Mouse (Mus musculus) left cerebral cortex, postnatal 10 days (tissue): ENCODE measurements at regions not wholly inside any gene's neighbourhood (a gene's known extent, or its start where the extent isn't known, plus 50 kb on each side); places are given as distances from the start of the nearest gene placed in this dataset.
A peak's percentile ranks its signal among the peaks of the same experiment; 100 is the strongest.

ENCODE experiments used
- DNase-seq, 2 experiments: peaks; one replicate each; pipeline ENCODE4 v3.0.0; 2021 to 2022; ENCODE audit warnings: low spot score in 2 of 2, mixed read lengths in 1 of 2; ENCODE audit errors: extremely low spot score in 1 of 2
- intact Hi-C: fragments of 180-260 bp; cut with DNase I; formaldehyde crosslinking; loops from one replicate; pipeline ENCODE4 v1.15.1; 2025

DNA sequence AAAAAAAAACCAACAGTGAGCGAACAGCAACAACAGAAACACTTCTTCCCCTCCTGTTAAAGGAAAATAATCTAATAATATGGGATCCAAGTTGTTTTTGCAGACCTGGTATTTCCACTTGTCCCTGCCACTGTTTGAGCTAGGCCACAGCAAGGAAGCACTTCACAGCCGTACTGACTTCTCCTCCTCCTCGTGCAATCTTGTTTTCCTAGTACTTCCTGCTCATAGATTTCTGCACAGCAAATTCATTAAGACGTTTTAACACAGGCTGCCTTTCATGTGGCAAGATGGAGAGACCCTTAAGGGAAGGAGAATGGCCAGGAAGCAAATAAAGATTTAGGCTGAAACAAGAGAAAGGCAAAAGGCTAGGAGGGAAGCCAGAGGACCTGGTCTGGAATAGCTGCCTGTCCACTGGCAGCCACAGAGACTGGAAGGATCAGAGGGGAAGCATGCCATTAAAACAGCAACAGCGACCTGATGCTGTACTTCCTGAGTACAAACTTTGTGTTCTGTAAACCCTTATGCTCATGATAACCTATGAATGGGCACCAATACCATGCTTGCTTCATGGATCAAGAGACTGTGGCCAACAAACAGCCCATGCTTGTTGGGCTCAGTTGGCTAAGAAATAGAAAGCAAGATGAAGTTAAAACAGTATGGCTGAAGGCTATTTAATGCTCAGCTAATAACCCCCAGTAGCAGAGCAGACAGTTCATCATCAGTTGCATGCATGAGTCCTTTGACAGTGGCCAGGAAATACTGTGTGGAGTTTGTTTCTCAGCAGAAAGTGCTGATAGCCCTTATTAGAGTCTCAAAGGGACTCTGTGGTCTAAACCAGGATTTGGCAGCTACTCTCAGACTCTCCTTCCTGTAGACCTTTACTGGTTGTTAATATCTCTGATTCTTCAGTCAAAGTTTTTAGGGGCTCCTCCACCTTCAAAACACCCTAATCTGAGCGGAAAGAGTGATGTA lies 182.3 kb upstream of the Cited2 start:
- intact Hi-C loops = no loop called here
- DNase-seq = no peak

DNA sequence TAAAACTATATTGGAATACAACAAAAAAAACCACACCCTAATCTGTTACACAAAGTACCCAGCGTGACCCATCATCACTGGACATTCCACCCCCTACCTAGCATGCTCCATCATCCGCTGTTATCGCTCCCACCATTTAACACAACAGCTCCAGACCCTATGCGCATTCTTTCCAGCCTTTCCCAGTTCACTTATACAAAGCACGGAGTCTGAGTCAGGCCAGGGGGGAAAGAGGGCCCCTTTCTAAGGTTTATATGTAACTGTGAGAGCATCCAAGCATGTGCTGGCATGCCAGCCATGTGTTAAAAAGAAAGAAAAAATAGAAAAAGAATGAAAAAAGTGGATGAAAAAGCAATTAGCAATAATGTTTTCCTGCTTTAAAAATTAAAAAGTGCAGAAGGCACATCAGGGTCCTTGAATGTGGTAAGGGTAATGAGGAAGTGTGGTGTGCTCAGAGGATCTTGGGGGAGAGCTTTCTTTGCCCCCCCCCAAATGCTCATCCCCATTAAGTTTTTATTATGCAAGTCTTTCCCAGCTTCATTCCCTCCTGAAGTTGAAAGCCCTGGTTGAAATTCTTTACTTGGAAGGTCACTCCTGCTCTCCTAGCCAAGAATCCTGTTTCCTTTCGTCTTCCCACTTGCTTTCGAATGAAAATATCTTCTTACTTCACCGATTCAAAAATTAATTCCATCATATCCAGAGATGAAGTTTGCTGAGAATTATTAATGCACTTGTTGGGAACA lies 180.7 kb upstream of the Cited2 start:
- intact Hi-C loops = no loop called here

DNA sequence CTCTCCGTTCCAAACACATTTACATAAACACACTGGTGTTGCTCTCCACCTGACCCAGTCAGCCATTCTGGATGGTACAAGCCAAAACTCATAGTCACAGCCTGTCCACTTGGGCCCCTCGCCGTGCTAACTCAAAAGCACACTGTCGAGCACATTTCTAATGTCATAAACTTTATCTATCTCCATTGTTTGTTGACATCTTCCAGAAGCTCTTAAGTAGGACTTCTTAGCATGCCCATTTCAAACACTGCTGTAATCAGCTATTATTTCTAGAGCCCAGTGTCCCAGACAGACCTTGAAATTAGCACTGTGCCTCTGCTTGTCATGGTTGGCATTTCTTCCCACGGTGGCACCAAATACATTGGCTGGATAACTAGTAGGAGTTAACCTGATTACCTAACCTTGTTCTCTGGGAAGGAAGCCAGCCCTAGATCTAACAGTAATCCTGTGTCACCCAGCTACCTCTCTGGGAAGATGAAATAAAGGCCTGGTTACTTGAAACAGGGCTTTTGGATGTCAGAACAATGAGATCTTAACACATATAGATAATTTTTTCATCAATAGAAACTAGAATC lies 180.1 kb upstream of the Cited2 start:
- intact Hi-C loops = no loop called here
- DNase-seq = no peak

More for the DNA sequence above, 180.7 kb upstream of the Cited2 start:
- no peak for DNase-seq

DNA sequence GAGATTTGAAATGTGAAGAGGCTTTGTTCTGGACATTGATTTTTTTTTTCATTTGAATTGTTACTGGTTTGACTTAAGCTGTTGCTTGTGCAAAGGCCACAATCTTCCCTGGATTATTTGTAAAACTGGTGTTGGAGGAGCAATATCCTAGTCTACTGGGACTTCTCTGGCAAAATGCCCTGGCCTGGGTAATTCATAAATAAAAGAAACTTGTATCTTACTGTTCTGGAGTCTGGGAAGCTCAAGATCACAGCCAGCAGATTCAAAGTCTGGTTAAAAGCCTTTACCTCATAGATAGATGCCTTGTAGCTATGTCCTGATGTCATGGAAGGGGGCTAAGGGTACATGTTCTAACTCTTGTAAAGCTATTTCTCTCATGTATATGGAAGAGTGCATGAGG lies 177.7 kb upstream of the Cited2 start:
- no peak for DNase-seq
- intact Hi-C loops = no loop called here

DNA sequence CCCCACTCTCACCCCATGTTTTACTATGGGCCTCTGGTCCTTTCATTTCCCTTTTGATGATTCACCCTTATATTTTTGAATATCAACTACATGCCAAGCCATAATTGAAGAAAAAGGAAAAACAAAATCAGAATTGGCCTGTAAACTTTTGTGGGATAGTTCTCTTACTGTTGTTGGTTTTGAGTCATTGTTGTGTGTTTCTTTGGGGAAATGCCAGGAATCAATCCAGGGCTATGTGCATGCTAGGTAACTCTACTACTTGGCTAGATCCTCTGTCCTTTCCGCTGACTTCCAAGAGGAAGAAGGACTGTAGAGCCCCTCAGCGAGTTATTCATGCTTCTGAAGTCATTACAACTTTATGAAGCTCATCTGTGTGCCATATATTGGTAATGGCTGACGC lies 175.0 kb upstream of the Cited2 start:
- intact Hi-C loops = no loop called here
- DNase-seq = no peak

DNA sequence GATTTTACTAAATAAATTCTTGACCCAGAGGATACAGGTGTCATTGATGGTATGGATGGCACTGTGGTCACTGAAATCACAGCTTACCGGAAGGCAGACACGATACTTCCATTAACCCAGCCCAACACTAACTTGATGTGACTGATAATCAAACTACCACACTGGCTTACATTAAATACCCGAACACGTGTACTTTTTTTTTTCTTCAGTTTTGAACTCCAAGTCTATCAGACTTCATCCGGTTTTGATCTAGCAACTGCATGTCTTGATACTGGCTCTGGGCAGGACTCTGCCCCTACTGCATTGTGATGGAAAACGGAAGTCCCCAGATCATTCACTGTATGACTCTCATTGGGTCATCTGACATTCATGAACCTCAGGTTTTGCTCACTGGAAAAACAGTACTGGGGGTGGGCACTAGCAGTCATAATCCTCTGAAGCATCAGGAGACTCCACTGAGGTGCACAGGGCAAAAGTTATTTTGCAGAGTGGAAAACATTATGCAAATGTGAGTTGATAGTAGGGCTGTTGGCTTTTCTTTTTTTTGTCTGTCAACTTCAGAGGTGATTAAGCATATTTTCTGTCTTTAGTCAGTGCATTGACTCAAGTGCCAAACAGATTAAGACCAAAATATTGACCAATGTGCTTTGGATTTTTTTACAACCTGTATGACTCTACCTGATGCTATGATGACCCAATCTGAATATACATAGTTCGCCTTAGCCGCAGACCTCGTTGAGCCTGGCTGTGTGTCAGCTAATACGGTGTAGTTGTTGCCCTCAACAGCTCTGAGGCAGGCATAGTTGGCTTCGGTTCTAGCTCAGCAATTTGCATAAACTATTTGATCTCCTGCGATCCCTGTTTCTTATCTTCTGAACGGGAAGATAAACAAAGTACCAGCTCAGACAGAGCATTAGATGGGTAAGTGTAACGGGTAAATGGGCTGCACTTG lies 174.1 kb upstream of the Cited2 start:
- intact Hi-C loops = no loop called here
- DNase-seq = no peak

DNA sequence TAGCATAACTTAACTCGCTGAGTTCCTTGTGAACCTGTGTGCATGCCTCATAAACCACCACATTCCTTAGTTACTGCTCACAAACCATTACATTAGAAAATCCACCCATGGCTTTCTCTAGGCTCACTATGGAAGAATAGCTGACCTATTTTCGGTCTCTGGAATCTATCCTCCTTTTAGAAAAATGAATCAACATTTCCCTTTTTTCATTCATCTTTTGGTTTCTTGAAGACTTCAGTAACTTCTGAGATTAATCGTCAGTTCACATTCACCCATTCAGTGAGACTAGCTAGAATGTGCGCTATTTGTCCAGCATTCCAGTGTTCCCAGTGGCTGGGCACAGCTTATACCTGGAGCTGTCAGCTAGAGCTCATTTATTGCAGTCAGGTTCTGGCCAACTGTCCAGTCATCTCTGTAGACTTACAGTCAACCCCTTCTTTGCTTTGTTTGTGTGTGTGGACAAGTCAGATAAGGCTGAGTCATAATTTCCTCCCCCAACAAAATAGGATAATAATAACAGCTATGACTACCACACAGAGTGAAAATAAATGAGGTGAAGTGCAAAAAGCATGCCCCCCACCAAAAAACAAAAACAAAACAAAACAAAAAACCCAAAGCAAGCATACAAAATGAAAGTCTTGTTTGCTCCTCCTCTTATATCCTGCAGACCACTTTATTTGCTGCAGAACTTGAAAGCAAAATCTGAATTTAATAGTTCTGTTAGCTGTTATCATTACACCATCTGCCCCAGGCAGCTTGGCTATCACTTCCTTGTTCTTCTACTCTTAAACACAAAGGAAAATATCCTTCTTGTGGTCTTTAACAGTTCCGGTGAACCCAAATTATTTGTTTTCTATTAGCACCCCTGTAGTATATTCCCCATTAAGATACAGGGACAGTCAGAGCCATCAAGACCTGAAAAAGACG lies 173.0 kb upstream of the Cited2 start:
- no peak for DNase-seq
- intact Hi-C loops = no loop called here

DNA sequence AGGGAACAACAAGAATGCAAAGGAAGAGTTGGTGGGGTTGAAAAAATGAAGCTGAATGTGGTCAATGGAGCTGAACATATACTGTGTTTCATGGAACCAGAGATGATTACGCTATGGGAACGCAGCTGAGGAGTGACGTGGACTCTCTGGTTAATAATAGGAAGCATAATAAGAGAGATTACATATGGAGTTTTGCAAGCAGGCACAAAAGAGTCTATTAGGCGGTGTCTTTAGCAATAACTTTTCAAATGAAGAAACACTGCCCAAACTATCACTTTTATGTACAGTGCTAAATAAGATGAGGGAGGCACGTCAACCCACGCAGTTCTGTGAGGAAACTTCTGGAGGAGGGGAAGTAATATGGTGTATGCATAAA lies 172.4 kb upstream of the Cited2 start:
- DNase-seq = no peak
- intact Hi-C loops = no loop called here

DNA sequence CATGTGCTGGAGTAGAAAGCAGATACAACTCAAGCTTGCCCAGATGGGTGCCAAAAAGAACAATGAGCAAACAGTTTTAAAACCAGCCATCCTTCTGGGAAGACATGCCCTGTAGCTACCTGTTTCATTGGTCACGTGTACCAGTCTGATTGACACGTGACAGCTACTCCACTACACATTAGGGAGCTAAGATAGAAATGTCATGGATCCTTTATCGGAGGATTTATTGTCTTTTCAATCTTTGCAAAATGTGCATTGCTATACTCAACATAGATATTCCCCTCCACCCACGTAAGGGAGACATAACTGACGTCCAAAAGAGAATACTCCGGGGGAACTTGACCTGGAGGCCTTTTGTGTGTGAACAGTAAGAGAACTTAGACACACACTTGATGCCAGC lies 171.1 kb upstream of the Cited2 start:
- no peak for DNase-seq
- intact Hi-C loops = no loop called here

DNA sequence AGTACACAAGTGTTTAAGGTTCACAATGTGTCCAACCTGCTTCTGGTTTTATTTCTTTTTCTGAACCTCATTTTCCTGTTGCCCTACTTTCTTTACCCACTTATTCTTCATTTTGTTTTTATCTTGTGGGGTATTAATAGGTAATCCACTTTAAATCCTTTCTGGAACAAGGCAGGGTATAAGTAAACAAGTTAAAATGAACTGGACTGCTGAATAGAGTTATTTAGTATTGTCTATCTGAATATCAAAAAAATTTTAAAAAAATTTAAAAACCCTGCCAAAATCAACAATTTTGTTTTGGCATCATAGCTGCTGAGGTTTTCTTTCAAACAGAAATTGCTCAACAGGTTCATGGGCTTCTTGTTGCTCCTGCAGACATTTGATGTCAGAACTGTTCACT lies 170.7 kb upstream of the Cited2 start:
- intact Hi-C loops = no loop called here

DNA sequence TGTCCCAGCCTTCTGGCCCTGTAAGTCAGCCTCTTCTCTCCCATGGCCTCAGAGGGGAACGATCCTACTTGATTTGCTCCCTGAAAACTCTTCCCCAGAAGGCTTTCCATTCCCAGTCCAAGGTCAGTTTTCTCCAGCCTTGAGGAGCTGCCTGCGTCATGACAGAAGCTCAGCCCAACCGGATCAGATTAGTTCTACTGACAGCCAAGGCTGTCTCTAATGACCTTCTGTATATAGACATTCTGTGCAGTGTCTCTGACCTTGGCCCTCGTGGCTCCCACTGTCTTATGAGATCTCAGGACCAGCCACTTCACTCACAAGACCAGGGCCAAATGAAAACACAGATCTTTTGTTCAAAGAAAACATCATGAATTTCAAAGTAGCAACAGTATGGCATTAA lies 166.6 kb upstream of the Cited2 start:
- DNase-seq = no peak
- intact Hi-C loops = no loop called here

More for the DNA sequence above, 170.7 kb upstream of the Cited2 start:
- no peak for DNase-seq

DNA sequence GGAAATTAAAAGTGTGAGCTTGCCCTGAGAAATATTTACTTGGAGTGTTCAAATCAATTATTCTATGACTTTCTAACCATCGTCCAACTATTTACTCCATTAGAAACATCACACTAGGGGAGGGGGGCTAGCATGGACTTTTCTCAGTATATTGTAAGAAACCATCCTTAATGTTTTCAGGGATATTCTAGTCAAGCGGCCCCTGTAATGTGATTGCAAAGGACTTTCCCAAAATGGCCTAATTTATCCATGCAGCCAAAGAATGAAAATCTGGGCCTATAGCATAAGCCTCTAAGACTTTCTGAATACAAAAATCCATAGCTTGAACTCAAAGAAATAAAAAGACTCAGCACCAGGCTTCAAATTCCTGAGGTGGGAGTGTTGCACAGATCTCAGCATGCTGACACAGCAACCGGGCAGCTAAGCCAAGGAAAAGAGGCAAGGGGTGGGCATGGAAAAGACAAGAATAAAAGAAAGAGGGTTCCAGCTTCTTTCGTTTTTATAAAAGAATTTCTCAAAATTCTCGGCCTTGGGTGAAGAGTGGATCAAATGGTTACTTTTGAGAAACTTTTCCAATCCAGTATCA lies 163.6 kb upstream of the Cited2 start:
- intact Hi-C loops = no loop called here
- no peak for DNase-seq

DNA sequence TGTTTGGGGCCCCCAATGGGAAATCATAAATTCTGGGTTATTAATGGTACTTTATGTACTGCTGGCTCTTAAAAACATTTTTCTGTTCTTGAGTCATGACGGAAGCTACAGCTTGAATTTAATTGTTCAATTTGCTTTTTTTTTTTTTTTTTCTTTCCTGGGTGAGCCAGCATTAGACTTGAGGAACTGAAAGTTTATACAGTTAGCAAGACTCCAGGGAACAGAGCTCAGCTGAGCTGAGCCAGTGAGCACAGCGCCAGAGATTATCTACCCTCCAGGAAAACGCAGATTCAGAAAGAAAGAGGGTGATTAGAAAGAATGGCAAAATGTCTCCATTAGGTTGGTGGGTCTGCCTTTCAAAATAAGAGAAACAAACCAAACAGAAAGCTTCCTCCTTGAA lies 163.0 kb upstream of the Cited2 start:
- DNase-seq = no peak
- intact Hi-C loops = no loop called here

DNA sequence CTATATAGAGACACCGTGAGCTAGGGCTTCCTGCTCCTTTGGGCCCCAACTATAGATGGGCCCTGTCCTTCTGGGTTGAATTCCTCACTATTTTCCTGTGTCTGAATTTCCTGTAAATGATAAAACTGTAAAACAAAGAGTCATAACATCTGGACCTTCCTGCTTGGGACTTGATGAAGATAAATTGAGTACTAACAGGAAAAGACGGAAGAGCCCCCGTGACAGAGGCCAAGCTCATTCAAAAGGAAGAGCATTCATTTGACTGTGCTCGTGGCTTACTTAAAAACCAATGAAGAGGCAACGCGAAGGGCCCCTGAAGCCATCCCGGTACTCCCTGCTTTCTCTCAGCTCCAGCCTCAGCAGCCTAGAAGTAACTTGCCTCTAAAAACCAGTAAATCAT lies 161.6 kb upstream of the Cited2 start:
- intact Hi-C loops = no loop called here
- DNase-seq = no peak

DNA sequence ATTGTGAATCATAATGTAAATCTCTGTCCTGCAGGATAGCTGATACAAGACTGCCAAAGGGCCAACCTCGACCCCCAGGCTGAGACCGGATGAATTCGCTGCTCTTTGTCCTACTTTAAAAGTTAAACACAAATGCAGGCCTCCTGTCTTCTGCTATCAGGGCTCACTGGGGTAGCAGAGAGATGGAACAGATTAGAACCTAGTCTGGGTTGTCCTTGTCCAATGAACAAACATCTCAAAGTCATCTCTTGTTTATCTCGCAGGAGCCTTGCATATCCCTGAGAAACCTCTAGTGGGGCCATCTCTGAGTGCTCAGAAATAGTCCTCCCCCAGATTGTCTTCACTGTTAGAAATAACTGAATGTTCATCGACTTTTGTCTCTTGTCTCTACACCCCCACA lies 161.0 kb upstream of the Cited2 start:
- DNase-seq = no peak
- intact Hi-C loops = no loop called here

DNA sequence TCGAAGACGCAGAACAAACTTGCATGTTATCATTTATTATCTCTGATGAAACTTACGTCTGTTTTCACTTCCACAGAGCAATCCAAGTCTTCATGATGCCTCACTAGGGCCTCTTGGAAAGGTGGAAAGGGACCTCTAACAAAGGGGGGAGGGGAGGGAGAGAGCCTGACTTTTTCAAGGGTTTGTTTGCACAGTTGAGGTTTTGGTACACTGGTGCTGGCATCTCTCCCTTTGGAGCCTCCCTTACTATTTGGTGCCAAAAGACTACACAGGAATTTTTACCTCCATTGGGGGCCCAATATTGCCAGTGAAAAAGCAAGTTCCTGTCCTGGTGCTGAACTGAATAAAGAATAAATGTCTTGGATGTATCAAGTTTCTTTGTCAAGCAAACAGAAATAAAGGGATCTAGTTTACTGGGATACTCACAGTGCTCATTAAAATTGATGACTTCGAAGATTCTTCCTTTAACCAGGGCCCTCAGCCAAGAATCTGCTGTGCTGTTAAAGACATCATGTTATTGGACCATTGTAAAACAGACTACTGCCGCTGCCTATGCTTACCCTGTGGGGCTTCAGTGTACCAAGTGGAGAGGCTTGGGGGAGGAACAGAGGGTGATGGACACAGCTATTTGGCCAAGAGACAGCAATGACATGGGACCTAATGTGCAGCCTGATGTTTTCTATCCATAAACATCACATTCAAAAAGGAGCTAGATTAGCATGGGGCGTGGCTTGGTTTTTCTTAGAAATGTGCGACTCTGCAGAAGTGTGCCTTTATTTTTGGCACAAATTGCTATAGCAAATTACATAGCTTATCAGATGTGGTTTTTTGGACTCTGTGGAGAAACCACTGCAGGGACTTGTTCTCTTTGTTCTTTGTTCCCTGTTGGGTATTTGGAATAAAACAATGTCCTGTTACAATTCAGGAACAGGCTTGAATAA lies 160.3 kb upstream of the Cited2 start:
- peak in 1 of 2 experiments; percentile 12 for DNase-seq
- intact Hi-C loops = no loop called here
